Mouse (Mus musculus) liver, embryonic 14.5 days (tissue): ENCODE results near the gene Shisa8.

Experiments used
- CTCF ChIP-seq: IDR thresholded peaks from 2 replicates; pipeline ENCODE4 v1.5.1; 2016; ENCODE audit warnings: antibody characterized with exemption, low read depth, control low read depth
- EP300 ChIP-seq: IDR thresholded peaks from 2 replicates; pipeline ENCODE4 v1.6.1; 2016; ENCODE audit warnings: antibody characterized with exemption, low read depth

- no peak for TF ChIP-seq CTCF
- TF ChIP-seq EP300 = no peak
Measured at GRCm38 (mm10) chr15:82225769-82226168, 13.2 kb upstream of the Shisa8 start.
